ENCODE assay signal across 8 mouse cellular contexts in the genomic region with DNA sequence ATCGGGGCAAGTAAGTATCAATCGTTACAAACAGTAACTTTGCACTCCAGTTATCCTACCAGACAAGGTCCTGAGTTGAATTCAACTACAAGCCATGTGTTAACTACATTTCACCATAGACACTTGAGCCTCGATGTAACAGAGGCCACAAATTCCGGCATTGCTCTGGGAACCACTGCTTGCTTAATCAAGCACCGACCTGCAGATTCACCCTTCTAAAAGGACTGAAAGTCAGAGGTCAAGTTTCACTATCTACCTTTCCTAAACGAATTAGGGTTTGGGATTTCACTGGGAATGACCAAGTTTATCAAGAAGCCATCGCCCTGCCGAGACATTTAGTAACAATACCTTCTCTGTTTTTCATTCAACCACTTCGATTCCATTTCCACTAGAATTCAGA. TPM values are rescaled to one million over a fixed set of nuclear protein-coding genes. Genes with fewer than 3 reads are reported as not detected.
DNase-seq lines count a peak whose midpoint lies in the region; ATAC-seq lines count a peak whose summit lies in the region.

No protein-coding gene starts in this region.

- WGBS in forebrain, embryonic 15.5 days, result 62% methylated on average over 9 of the region's 9 CpGs
- 34% methylated on average over 9 of the region's 9 CpGs for WGBS in liver, embryonic 13.5 days (ENCODE audit: insufficient replicate concordance)

- H3K4me2 ChIP-seq in forebrain, embryonic 15.5 days (replicated peaks), result peak overlapping the region; percentile 92
- peak overlapping the region; percentile 97 for H3K4me2 ChIP-seq in liver, embryonic 13.5 days

- H3K27me3 ChIP-seq in megakaryocyte, embryonic 14.5 days (replicated peaks), result no peaks in the 10 kb centered on the region
- no peaks in the 10 kb centered on the region for H3K27me3 ChIP-seq in forebrain, embryonic 15.5 days
- no peaks in the 10 kb centered on the region for H3K27me3 ChIP-seq in liver, embryonic 13.5 days

- no peak for DNase-seq in liver, embryonic 13.5 days
- no peak for DNase-seq in cerebellum, postnatal 4 days (ENCODE audit: low spot score in 2 of 2)
- DNase-seq in B cell, adult 2 months, result no peak
- DNase-seq in ovary, postnatal 10 days (ENCODE audit: low spot score), result no peak
- no peak for DNase-seq in cerebellum, postnatal 25 days

- peak overlapping the region; percentile 99 for H3K4me3 ChIP-seq in megakaryocyte, embryonic 14.5 days (replicated peaks)
- H3K4me3 ChIP-seq in forebrain, embryonic 15.5 days, result peak overlapping the region; percentile 98
- peak overlapping the region; percentile 99 for H3K4me3 ChIP-seq in liver, embryonic 13.5 days (replicated peaks)

- H3K27ac ChIP-seq in forebrain, embryonic 15.5 days (replicated peaks), result no peak overlapping the region
- H3K27ac ChIP-seq in liver, embryonic 13.5 days, result peak overlapping the region; percentile 90; the same call in 1 of the 2 replicates

- H3K9ac ChIP-seq in forebrain, embryonic 15.5 days (replicated peaks), result peak overlapping the region; percentile 89
- H3K9ac ChIP-seq in liver, embryonic 13.5 days, result peak overlapping the region; percentile 98

- ATAC-seq in megakaryocyte, adult 5-6 weeks (ENCODE audit: poor library complexity, severe bottlenecking), result no peak
- no peak for ATAC-seq in forebrain, embryonic 15.5 days (replicated peaks)
- ATAC-seq in liver, embryonic 13.5 days (ENCODE audit: low read depth), result no peak

- no peaks in the 10 kb centered on the region for H3K9me3 ChIP-seq in megakaryocyte, embryonic 14.5 days
- no peaks in the 10 kb centered on the region for H3K9me3 ChIP-seq in forebrain, embryonic 15.5 days
- H3K9me3 ChIP-seq in liver, embryonic 13.5 days (replicated peaks), result no peaks in the 10 kb centered on the region

- H3K4me1 ChIP-seq in megakaryocyte, embryonic 14.5 days, result peaks cover 49% of the 10 kb centered on the region
- peaks cover 43% of the 10 kb centered on the region for H3K4me1 ChIP-seq in forebrain, embryonic 15.5 days
- peaks cover 58% of the 10 kb centered on the region for H3K4me1 ChIP-seq in liver, embryonic 13.5 days (replicated peaks)

- peaks cover 40% of the 10 kb centered on the region for H3K36me3 ChIP-seq in megakaryocyte, embryonic 14.5 days (replicated peaks; ENCODE audit: low read length)
- H3K36me3 ChIP-seq in forebrain, embryonic 15.5 days, result no peaks in the 10 kb centered on the region
- H3K36me3 ChIP-seq in liver, embryonic 13.5 days, result peaks cover 15% of the 10 kb centered on the region

RNA-seq across cellular contexts. Expression of a gene that starts 2.0 kb away (rescaled TPM):
- 9.8 and 28.2 TPM in 2 replicates for polyA plus RNA-seq in megakaryocyte, embryonic 14.5 days (2012; ENCODE audit: insufficient read depth, low replicate concordance)
- total RNA-seq in megakaryocyte, adult 5-6 weeks (2015), result 66.9 and 76.8 TPM in 2 replicates
- total RNA-seq in megakaryocyte, adult 5-6 weeks (2017), result 68.6 and 71.2 TPM in 2 replicates
- 13.1 and 14.9 TPM in 2 replicates for polyA plus RNA-seq in forebrain, embryonic 15.5 days (2015; fragmentation: Nextera tagmentation; extraction: Ambion mirVana)
- 10.2 and 12.1 TPM in 2 replicates for polyA plus RNA-seq in liver, embryonic 13.5 days (2015; fragmentation: Nextera tagmentation; extraction: Ambion mirVana)

RNA-seq across cellular contexts. Expression of a gene that starts 40.9 kb away (rescaled TPM):
- polyA plus RNA-seq in megakaryocyte, embryonic 14.5 days (2012; ENCODE audit: insufficient read depth, low replicate concordance), result 0.89 and 1.7 TPM in 2 replicates
- total RNA-seq in megakaryocyte, adult 5-6 weeks (2015), result 28.0 and 34.6 TPM in 2 replicates
- total RNA-seq in megakaryocyte, adult 5-6 weeks (2017), result 30.3 and 30.5 TPM in 2 replicates
- polyA plus RNA-seq in forebrain, embryonic 15.5 days (2015; fragmentation: Nextera tagmentation; extraction: Ambion mirVana), result 23.8 and 26.1 TPM in 2 replicates
- 12.4 and 14.4 TPM in 2 replicates for polyA plus RNA-seq in liver, embryonic 13.5 days (2015; fragmentation: Nextera tagmentation; extraction: Ambion mirVana)
